Mouse (Mus musculus) liver, embryonic 14.5 days (tissue): ENCODE data around the gene Micall2. TPM values are rescaled to one million over a fixed set of nuclear protein-coding genes. Genes with fewer than 3 reads are reported as not detected.

Source experiments
- ATAC-seq: fragments of 200-750 bp; cut with Nextera tagmentation; 2 replicates; pipeline ENCODE4 v1.8.0; 2017; ENCODE audit warnings: moderate number of reproducible peaks, mild to moderate bottlenecking, moderate library complexity; ENCODE audit not compliant: insufficient read depth
- DNase-seq, 3 experiments: peaks; one replicate each; pipeline ENCODE4 v3.0.0-alpha.2; 2012 to 2013; ENCODE audit warnings: low read depth in 3 of 3, low spot score in 3 of 3
- H3K27ac ChIP-seq: fragments of 300-500 bp; sonication (generic); 2 replicates; pipeline ENCODE4 v1.5.1; 2014; ENCODE audit warnings: moderate library complexity, mild to moderate bottlenecking, control low read depth, inconsistent platforms
- H3K27me3 ChIP-seq: fragments of 300-500 bp; sonication (generic); 2 replicates; pipeline ENCODE4 v1.6.1; 2014; ENCODE audit warnings: mild to moderate bottlenecking, low read length, moderate library complexity; ENCODE audit not compliant: control insufficient read depth, insufficient read depth
- H3K36me3 ChIP-seq: fragments of 300-500 bp; sonication (generic); replicated peaks from 2 replicates; pipeline ENCODE4 v1.6.1; 2014; ENCODE audit warnings: low read depth; ENCODE audit not compliant: control insufficient read depth, insufficient read depth
- H3K4me1 ChIP-seq, 2 experiments: fragments of 200-500 bp in 1 of 2; fragments of 300-500 bp in 1 of 2; sonication (generic) in 1 of 2; replicated peaks; 2 replicates each; pipeline ENCODE4 v1.6.1; 2012 to 2014; ENCODE audit warnings: antibody characterized with exemption in 1 of 2, inconsistent platforms in 1 of 2, low read length in 1 of 2; ENCODE audit not compliant: control insufficient read depth in 2 of 2, insufficient read depth in 2 of 2
- H3K4me2 ChIP-seq: fragments of 300-500 bp; sonication (generic); 2 replicates; pipeline ENCODE4 v1.6.1; 2014; ENCODE audit warnings: low read depth, mild to moderate bottlenecking, control low read depth, moderate library complexity
- H3K4me3 ChIP-seq, 2 experiments: fragments of 200-500 bp in 1 of 2; fragments of 300-500 bp in 1 of 2; sonication (generic) in 1 of 2; 2 replicates each; pipeline ENCODE4 v1.5.1; 2012 to 2014; ENCODE audit warnings: low read depth in 2 of 2, low read length in 2 of 2, mild to moderate bottlenecking in 2 of 2, control low read depth in 1 of 2, inconsistent platforms in 1 of 2, moderate library complexity in 1 of 2; ENCODE audit not compliant: insufficient read depth in 1 of 2
- H3K9ac ChIP-seq: fragments of 300-500 bp; sonication (generic); replicated peaks from 2 replicates; pipeline ENCODE4 v1.6.1; 2014; ENCODE audit warnings: mild to moderate bottlenecking, control low read depth, moderate library complexity
- H3K9me3 ChIP-seq: fragments of 300-500 bp; sonication (generic); 2 replicates; pipeline ENCODE4 v1.6.1; 2016; ENCODE audit warnings: low read length, mixed read lengths; ENCODE audit not compliant: control insufficient read depth
- CTCF ChIP-seq: IDR thresholded peaks from 2 replicates; pipeline ENCODE4 v1.5.1; 2016; ENCODE audit warnings: antibody characterized with exemption, low read depth, control low read depth
- EP300 ChIP-seq: IDR thresholded peaks from 2 replicates; pipeline ENCODE4 v1.6.1; 2016; ENCODE audit warnings: antibody characterized with exemption, low read depth
- WGBS: fragments of 180-500 bp; shearing (Covaris S2); extraction: QIAGEN DNeasy Blood & Tissue Kit; methylation state at CpG from one replicate; pipeline ENCODE4 v1.1.7; 2014; ENCODE audit not compliant: insufficient replicate concordance; 5-methylcytosine and 5-hydroxymethylcytosine counted together
- polyA plus RNA-seq, 2 experiments: library from polyadenylated mRNA; depleted of rRNA in 1 of 2; stranded (reverse) in 1 of 2; unstranded in 1 of 2; fragments of >200 nt; fragmentation: Nextera tagmentation in 1 of 2; extraction: Ambion mirVana in 1 of 2; gene quantifications; 2 replicates each; pipeline versions ENCODE4 v1.2.1 to v1.2.3; 2012 to 2014

The Micall2 gene
- polyA plus RNA-seq, 2 experiments: 8.4 to 10.3 TPM

DNA sequence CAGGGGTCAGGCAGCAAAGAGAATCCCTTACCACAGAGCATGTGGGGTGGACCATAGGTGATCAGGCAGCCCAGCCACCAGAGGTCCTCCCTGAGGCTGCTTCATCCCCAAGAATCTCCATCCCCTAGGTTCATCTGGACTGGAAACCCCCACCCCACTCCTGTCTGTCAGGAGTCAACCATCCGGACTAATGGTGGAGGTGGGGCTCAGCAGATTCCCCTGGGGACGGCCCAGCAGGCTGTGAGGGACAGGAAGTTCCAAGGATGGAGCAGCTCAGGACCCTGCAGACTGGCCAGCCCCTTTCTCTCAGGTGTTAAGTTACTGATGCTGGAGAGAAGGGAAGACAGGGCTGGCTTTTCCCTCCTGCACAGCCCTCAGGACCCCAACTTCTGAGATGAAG, 52.9 kb downstream of the Micall2 start:
- H3K9ac ChIP-seq: no peak overlapping the region
- H3K4me1 ChIP-seq: no peaks in the 10 kb centered on the region
- no peak overlapping the region for H3K27ac ChIP-seq
- DNase-seq (no peak), ATAC-seq (no peak)
- H3K9me3 ChIP-seq: no peaks in the 10 kb centered on the region
- no peak overlapping the region for H3K4me3 ChIP-seq
- H3K4me2 ChIP-seq: no peak overlapping the region
- WGBS: 3% methylated on average over 2 of the region's 2 CpGs
- peaks cover 24% of the 10 kb centered on the region for H3K27me3 ChIP-seq
- TF ChIP-seq CTCF (no peak), EP300 (no peak)
- no peaks in the 10 kb centered on the region for H3K36me3 ChIP-seq

DNA sequence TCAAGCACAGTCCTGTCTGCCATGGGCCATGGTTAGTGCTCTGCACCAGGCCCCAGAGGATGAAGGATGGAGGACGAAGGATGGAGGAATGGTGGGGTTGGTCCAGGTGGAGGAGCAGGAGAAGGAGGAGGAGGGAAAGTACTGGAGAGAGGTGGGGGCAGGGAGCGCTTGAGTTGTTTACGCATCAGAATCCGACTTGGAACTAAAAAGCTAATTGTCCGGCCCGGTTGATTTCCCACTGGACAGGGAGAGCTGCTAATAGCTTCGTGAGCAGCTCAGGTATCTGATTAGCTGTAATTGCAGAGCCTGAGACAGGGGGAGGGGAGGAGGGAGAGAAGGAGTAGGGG, 53.5 kb downstream of the Micall2 start:
- no peak overlapping the region for H3K4me2 ChIP-seq
- peaks cover 24% of the 10 kb centered on the region for H3K27me3 ChIP-seq
- no peaks in the 10 kb centered on the region for H3K9me3 ChIP-seq
- 1% methylated on average over 7 of the region's 7 CpGs for WGBS
- no peak overlapping the region for H3K9ac ChIP-seq
- H3K4me3 ChIP-seq: no peak overlapping the region
- H3K4me1 ChIP-seq: no peaks in the 10 kb centered on the region
- H3K36me3 ChIP-seq: no peaks in the 10 kb centered on the region
- TF ChIP-seq CTCF: no peak
- no peak for TF ChIP-seq EP300
- no peak for ATAC-seq
- H3K27ac ChIP-seq: no peak overlapping the region
- no peak for DNase-seq

DNA sequence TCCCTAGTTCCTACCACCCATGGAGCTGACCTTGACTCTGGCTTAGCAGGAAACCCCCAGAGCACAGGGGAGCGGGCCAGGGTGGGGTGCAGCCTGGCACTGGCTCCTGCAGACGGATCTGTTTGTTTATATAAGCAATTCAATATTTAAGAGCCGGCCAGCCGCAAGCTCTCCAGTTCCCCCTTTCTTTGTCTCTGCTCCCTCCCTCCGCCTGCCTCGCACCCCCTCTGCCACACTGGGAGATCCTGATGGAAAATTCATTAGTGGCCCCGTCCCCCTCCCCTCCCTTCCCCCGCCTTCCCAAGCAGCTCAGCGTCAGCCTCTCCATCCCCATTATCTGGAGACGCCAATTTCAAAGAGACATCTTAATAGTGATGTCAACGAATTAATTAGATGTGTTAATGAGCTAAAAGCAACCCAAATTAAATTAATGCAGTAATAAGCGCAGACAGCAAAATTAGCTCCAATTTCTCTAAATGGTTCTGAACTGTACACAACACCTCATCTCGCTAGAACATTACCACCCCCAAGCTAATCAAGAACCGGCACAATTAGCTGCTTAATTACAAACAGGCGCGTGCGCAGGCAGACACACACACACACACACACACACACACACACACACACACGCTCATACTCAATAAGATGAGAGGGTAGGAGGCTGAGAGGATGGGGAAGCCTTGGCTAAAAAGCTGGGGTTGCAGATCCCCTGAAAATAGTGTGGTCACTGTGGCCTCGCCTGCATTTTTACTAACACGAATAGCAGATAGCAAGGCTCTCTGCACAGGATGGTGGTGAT, 54.1 kb downstream of the Micall2 start:
- WGBS: 6% methylated on average over 20 of the region's 20 CpGs
- DNase-seq (no peak), ATAC-seq (no peak)
- Histone ChIP-seq H3K4me1 (no peaks in the 10 kb centered on the region), H3K27ac (no peak overlapping the region), H3K4me2 (no peak overlapping the region), H3K36me3 (no peaks in the 10 kb centered on the region), H3K27me3 (peaks cover 24% of the 10 kb centered on the region), H3K9ac (no peak overlapping the region), H3K9me3 (no peaks in the 10 kb centered on the region), H3K4me3 (no peak overlapping the region)
- TF ChIP-seq EP300 (no peak), CTCF (no peak)

DNA sequence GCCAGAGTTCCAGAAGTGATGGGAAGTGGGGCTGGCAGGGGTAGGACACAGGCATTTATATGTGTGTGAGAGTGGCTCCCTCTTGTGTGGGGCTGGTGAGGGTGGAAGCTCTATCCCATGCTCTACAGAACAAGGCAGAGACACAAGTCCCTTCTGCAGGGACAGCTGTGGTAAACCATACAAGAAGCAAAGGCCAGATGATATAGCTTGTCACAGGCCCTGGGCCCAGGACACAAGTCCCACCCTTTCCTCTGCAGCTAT, 60.5 kb downstream of the Micall2 start:
- H3K9ac ChIP-seq: no peak overlapping the region
- ATAC-seq (no peak), DNase-seq (no peak)
- peaks cover 4% of the 10 kb centered on the region for H3K27me3 ChIP-seq
- no peaks in the 10 kb centered on the region for H3K36me3 ChIP-seq
- TF ChIP-seq CTCF (no peak), EP300 (no peak)
- H3K4me2 ChIP-seq: no peak overlapping the region
- no peaks in the 10 kb centered on the region for H3K9me3 ChIP-seq
- H3K4me1 ChIP-seq: no peaks in the 10 kb centered on the region
- H3K4me3 ChIP-seq: no peak overlapping the region
- H3K27ac ChIP-seq: no peak overlapping the region

DNA sequence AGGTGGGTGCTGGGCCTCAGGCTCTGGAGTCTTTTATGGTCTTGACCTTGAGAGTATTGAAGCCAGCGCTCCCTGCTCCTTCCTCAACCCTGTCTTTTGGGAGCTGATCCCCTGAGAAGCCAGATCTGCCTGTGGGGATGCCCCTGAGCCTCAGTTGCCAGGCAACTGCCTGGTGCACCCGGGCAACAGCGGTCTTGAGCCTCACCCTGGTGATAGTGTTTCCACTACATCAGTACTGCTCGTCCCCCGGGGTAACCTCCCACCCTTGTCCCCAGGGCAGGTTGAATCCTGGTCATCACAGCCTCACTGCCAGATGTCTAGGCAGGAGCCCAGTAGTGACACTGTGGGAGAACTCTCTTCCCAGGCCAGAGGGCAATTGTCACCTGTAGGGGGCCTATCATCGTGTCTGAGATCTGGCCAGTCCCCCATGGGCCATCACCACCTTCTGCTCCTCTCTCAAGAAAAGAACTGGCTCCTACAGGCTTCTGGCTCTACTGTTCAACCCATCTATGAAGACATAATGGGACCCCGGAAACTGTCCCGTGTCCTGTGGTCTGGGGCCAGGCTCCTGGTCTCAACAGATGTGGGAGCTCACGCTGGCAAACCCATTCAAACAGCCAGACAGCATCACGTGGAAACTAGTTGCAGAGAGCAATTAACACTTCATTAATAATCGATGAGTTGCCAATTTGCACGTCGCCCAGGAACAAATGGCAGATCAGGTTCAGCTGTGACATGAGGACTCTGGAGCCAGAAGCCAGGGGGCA, 61.0 kb downstream of the Micall2 start:
- no peak overlapping the region for H3K27ac ChIP-seq
- WGBS: 25% methylated on average over 13 of the region's 13 CpGs
- H3K4me2 ChIP-seq: no peak overlapping the region
- no peaks in the 10 kb centered on the region for H3K9me3 ChIP-seq
- peaks cover 4% of the 10 kb centered on the region for H3K27me3 ChIP-seq
- no peaks in the 10 kb centered on the region for H3K4me1 ChIP-seq
- ATAC-seq (no peak), DNase-seq (no peak)
- H3K36me3 ChIP-seq: no peaks in the 10 kb centered on the region
- H3K4me3 ChIP-seq: no peak overlapping the region
- TF ChIP-seq EP300: no peak
- TF ChIP-seq CTCF: 0 out of 2 replicates have a peak, but pooled peaks have one; percentile 8
- no peak overlapping the region for H3K9ac ChIP-seq
